ENCODE assay signal across 13 mouse cellular contexts in genomic region chr14:77942793-77943558, GRCm38 (mm10). TPM values are rescaled to one million over a fixed set of nuclear protein-coding genes. Genes with fewer than 3 reads are reported as not detected.
A peak's percentile ranks its signal among the peaks of the same experiment; 100 is the strongest.
DNase-seq lines count a peak whose midpoint lies in the region; ATAC-seq and TF ChIP-seq lines count a peak whose summit lies in the region.
"Had no signal": no experiment of that assay in that cellular context is flagged by ENCODE, and none has a peak within 500 bp of the region (broad histone marks: within the 10 kb centered on the region; RNA-seq: fewer than 3 reads in every experiment).

No protein-coding gene starts in this region.

- WGBS in hindbrain, embryonic 14.5 days: 26% methylated on average over 15 of the region's 15 CpGs
- WGBS in limb, embryonic 13.5 days: 48% methylated on average over 15 of the region's 15 CpGs

- H3K4me2 ChIP-seq in hindbrain, embryonic 14.5 days (replicated peaks): peak overlapping the region; percentile 44
- peak overlapping the region; percentile 44 for H3K4me2 ChIP-seq in limb, embryonic 13.5 days (replicated peaks)
- H3K4me2 ChIP-seq: embryonic facial prominence, embryonic 13.5 days had no signal

- intact Hi-C loops in heart, postnatal 10 days (cut with DNase I): no loop called here

- in situ Hi-C loops in ES-E14 (cut with MboI; ENCODE audit: low sequenced_read_pairs in 2 of 2, unreplicated experiment in 2 of 2): loop anchor here in 1 of 2 experiments (25.0 kb wide), 1 partner anchor 806 kb away; no protein-coding TSS in a partner anchor

- no peaks in the 10 kb centered on the region for H3K4me1 ChIP-seq in ES-E14 (ENCODE audit: control insufficient read depth in 2 of 2, insufficient read depth in 2 of 2, low read length in 2 of 2, poor library complexity in 1 of 2)
- H3K4me1 ChIP-seq in hindbrain, embryonic 14.5 days (replicated peaks; ENCODE audit: control insufficient read depth, insufficient read depth, low read length): peaks cover 10% of the 10 kb centered on the region; the same call in 1 of the 2 replicates
- peaks cover 6% of the 10 kb centered on the region; the same call in 1 of the 2 replicates for H3K4me1 ChIP-seq in limb, embryonic 13.5 days
- H3K4me1 ChIP-seq: embryonic facial prominence, embryonic 13.5 days had no signal

- H3K9me3 ChIP-seq in ES-E14 (ENCODE audit: control insufficient read depth, insufficient read depth, low read depth, low read length): no peaks in the 10 kb centered on the region
- H3K9me3 ChIP-seq in hindbrain, embryonic 14.5 days (ENCODE audit: control insufficient read depth, low read length): no peaks in the 10 kb centered on the region
- H3K9me3 ChIP-seq in limb, embryonic 13.5 days: 0 out of 2 replicates have a peak, but pooled peaks cover 8% of the 10 kb centered on the region
- H3K9me3 ChIP-seq: embryonic facial prominence, embryonic 13.5 days had no signal

- H3K36me3 ChIP-seq in ES-E14 (ENCODE audit: control insufficient read depth, insufficient read depth, low read length, poor library complexity, severe bottlenecking): no peaks in the 10 kb centered on the region
- H3K36me3 ChIP-seq in hindbrain, embryonic 14.5 days (replicated peaks; ENCODE audit: control insufficient read depth, insufficient read depth): no peaks in the 10 kb centered on the region
- H3K36me3 ChIP-seq in limb, embryonic 13.5 days: no peaks in the 10 kb centered on the region
- H3K36me3 ChIP-seq: embryonic facial prominence, embryonic 13.5 days had no signal

- peak; percentile 48; the same call in 1 of the 2 replicates for ATAC-seq in hindbrain, embryonic 14.5 days (ENCODE audit: low FRiP score)
- no peak for ATAC-seq in limb, embryonic 13.5 days (ENCODE audit: low FRiP score, low read depth)
- ATAC-seq: liver, postnatal 0 days had no signal

- TF ChIP-seq CTCF in brain, embryonic 14.5 days (IDR thresholded peaks at IDR 0.05; ENCODE audit: borderline replicate concordance, extremely low read depth, insufficient read depth, insufficient read length): no peak

- H3K27ac ChIP-seq in ES-E14 (ENCODE audit: insufficient read depth, low read depth, low read length, poor library complexity, severe bottlenecking): no peak overlapping the region
- H3K27ac ChIP-seq in hindbrain, embryonic 14.5 days: peak overlapping the region; percentile 73
- H3K27ac ChIP-seq in limb, embryonic 13.5 days: no peak overlapping the region
- H3K27ac ChIP-seq: embryonic facial prominence, embryonic 13.5 days had no signal

- H3K9ac ChIP-seq in ES-E14 (ENCODE audit: insufficient read depth, low read depth, low read length, poor library complexity, severe bottlenecking): no peak overlapping the region
- H3K9ac ChIP-seq in hindbrain, embryonic 14.5 days: peak overlapping the region; percentile 6; the same call in 1 of the 2 replicates
- no peak overlapping the region for H3K9ac ChIP-seq in limb, embryonic 13.5 days
- H3K9ac ChIP-seq: embryonic facial prominence, embryonic 13.5 days; liver, postnatal 0 days had no signal

- H3K27me3 ChIP-seq in hindbrain, embryonic 14.5 days (ENCODE audit: control insufficient read depth, insufficient read depth, low read length): no peaks in the 10 kb centered on the region
- no peaks in the 10 kb centered on the region for H3K27me3 ChIP-seq in limb, embryonic 13.5 days

- H3K4me3 ChIP-seq in ES-E14 (ENCODE audit: insufficient read depth in 1 of 2, low read depth in 1 of 2, low read length in 2 of 2, poor library complexity in 1 of 2, severe bottlenecking in 1 of 2): no peak overlapping the region
- no peak overlapping the region for H3K4me3 ChIP-seq in hindbrain, embryonic 14.5 days (replicated peaks; ENCODE audit: low read length)
- no peak overlapping the region for H3K4me3 ChIP-seq in limb, embryonic 13.5 days
- H3K4me3 ChIP-seq: embryonic facial prominence, embryonic 13.5 days had no signal

- no peak for TF ChIP-seq POLR2A in brain, embryonic 14.5 days (IDR thresholded peaks at IDR 0.05; ENCODE audit: borderline replicate concordance, extremely low read depth, insufficient read depth, insufficient read length, poor library complexity, severe bottlenecking)

- DNase-seq in ES-E14 (ENCODE audit: low read depth, low spot score): no peak
- DNase-seq in brain, embryonic 14.5 days (ENCODE audit: low read depth): peak; percentile 87
- peak; percentile 59 for DNase-seq in hindbrain, embryonic 14.5 days (ENCODE audit: low spot score)
- DNase-seq in spleen, adult 12 weeks (ENCODE audit: low spot score): no peak
- no peak for DNase-seq in frontal cortex, adult 2 months (ENCODE audit: extremely low spot score in 1 of 2, low spot score in 1 of 2)
- no peak for DNase-seq in heart, postnatal 10 days
- no peak for DNase-seq in testis, postnatal 10 days (ENCODE audit: low spot score)
- DNase-seq: gastrocnemius, postnatal 25 days; kidney, postnatal 25 days; liver, postnatal 0 days; thymus, postnatal 4 days had no signal

TF ChIP-seq in ES-E14, 5 proteins besides CTCF, POLR2A, EP300 and RAD21:
- no peak for TF ChIP-seq MAFK (IDR thresholded peaks at IDR 0.05; ENCODE audit: insufficient read depth, low read depth, low read length)
- peak; percentile 58 for TF ChIP-seq ZNF384 (IDR thresholded peaks at IDR 0.05; ENCODE audit: low read depth, low read length)

RNA-seq across cellular contexts. Expression of gene Epsti1, which starts 38.9 kb away (rescaled TPM):
- total RNA-seq in ES-E14 (2012; rRNA removed): not detected in 2 replicates
- polyA plus RNA-seq in brain, embryonic 14.5 days (2012; rRNA removed): 0.15 and 0.28 TPM in 2 replicates
- polyA plus RNA-seq in hindbrain, embryonic 14.5 days (2014; fragmentation: Nextera tagmentation; extraction: Ambion mirVana): 0.14 and 0.33 TPM in 2 replicates
- 0.37 and 0.59 TPM in 2 replicates for polyA plus RNA-seq in limb, embryonic 13.5 days (2015; fragmentation: Nextera tagmentation; extraction: Ambion mirVana)
- 0.50 and 0.98 TPM in 2 replicates for polyA plus RNA-seq in frontal cortex, adult 2 months (2012; rRNA removed)
- under 1 TPM; 0.47 to 0.53 TPM for total RNA-seq in heart, postnatal 10 days (2021)

Comparison
In these comparisons a context has a peak if more than half of its experiments do, and no peak if none do; other contexts are left out.
1. DNase-seq: peak in brain, embryonic 14.5 days (single experiment) and hindbrain, embryonic 14.5 days (single experiment); none in ES-E14 (single experiment), spleen, adult 12 weeks (single experiment), frontal cortex, adult 2 months (0 of 2), heart, postnatal 10 days (0 of 2) and testis, postnatal 10 days (single experiment).